Mouse (Mus musculus) embryonic stem cell, embryonic (primary cell): ENCODE measurements around the gene Kcnab1.

Experiments
- CTCF ChIA-PET, 4 experiments: fragments of 300-600 bp in 2 of 4; fragments of 350-600 bp in 2 of 4; sonication (Branson Sonifier 250); formaldehyde crosslinking; loops; one replicate each; lab custom pipeline; 2022; ENCODE audit warnings: inconsistent platforms in 2 of 4; lab: Charles Lee
- POLR2A ChIA-PET, 4 experiments: fragments of 300-600 bp in 2 of 4; fragments of 350-600 bp in 2 of 4; sonication (Branson Sonifier 250); formaldehyde crosslinking; loops; one replicate each; lab custom pipeline; 2022; ENCODE audit warnings: antibody characterized with exemption in 4 of 4, inconsistent platforms in 1 of 4; lab: Charles Lee

Kcnab1 gene

DNA sequence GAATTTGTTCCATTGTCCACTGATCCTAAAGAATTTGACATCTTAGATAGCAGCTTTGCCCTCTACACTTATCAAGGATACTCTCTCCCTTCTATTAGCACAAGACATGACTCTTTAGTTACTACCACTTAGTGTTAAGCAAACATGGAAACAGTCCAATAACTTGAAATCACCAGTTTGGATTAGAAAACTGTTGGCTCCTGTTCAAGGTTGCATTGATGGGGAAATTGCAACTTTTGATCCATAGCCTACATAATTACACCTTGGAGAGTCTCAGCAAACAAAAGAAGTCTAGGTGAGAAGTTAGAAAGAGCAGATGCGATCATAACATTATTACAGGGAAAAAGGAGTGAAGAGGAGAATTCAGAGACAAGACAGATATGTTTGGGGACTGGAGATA is 237.0 kb downstream of the Kcnab1 start:
- ChIA-PET POLR2A (no interaction called here), CTCF (no interaction called here)

DNA sequence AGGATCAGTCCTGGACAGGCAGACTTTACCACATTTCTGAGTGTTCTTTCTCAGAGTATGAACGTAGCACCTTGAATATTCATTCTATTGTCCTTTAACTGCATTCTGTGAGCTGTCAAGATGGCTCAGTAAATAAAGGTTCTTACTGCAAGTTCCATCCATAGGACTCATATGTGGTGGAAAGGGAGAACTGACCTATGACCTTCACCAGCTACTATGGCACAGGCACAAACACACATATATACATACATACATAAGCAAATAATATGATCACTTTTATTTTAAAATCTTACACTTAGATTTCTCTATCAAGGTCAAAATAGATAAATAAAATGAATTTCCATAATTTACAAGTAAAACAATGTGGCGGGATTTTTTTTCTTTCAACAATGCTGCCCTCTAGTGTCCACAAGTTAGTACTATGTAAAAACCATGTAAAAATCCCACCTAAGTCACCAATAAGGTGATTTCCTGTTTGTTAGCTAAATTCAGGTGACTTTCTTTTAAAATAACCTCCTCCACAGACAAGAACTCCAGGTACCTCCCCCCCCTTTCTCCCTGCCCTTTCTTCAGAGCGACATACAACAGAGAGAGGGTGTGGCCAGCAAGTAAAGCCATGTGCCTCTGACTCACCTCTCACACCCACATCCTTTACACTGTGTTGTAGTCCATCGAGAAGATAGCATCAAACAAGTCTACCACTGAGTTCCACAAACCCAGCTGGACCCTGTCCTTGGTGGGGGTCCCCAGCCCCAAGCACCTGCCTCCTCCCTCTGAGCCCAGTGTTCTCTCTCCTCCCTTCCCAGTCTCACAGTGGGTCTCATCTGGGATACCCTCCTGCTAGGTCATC is 243.3 kb downstream of the Kcnab1 start:
- ChIA-PET POLR2A (interaction anchor here in 2 of 4 experiments (0.6 to 1.0 kb wide), 4 partner anchors 40 to 504 kb away, joined by 3 read pairs; partner anchors contain the start of gene Ssr3 (in 1 of the 2)), CTCF (interaction anchor here (0.5 to 1.3 kb wide), 8 partner anchors 11 to 378 kb away, joined by 3 to 5 read pairs (median 3); no protein-coding TSS in a partner anchor)

GRCm38 (mm10) chr3:65353263-65354037 is 244.3 kb downstream of the Kcnab1 start:
- ChIA-PET POLR2A (no interaction called here), CTCF (no interaction called here)

DNA sequence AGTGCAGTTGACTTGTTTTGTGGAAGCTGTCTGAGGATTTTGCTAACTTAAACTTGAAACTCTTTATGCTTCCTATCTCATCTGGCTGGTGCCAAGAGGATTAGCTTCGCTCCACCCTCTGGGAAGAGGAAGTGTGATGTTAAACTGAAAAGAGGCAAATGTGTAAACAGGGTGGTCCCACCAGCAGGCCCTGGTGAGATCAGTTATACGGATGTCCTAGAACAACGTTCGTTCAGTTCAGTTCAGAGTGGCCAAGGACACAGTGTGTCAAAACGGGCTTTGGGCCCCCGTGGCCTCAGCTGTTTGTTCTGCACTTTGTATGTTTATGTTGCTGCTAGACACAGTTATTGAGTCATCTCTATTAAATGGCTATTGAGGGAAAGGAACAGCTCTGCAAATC is 246.3 kb downstream of the Kcnab1 start:
- ChIA-PET POLR2A (interaction anchor here in 2 of 4 experiments (1.1 to 1.4 kb wide), 2 partner anchors 14 to 23 kb away, joined by 3 read pairs; no protein-coding TSS in a partner anchor), CTCF (no interaction called here)

- ChIA-PET POLR2A (no interaction called here), CTCF (no interaction called here)
Measured at GRCm38 (mm10) chr3:65358275-65358674, 249.1 kb downstream of the Kcnab1 start.

DNA sequence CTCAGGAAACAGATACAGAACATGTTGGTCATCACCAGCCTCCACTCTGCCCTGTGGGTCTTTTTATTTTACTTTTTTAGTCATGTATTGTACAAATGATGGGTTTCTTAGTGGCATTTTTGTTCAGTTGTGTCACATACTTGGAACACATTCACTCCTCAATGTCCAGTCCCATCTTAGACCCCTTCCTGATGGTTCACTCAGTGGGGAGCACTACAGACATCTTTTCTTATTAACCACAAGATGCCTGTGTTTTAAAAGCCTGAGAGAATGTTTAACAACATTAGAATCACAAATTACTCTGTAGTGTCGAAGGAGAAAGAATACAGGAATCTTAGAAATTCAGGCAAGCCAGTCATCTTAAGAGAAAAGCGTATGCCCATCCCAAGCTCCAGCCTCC is 249.7 kb downstream of the Kcnab1 start:
- CTCF ChIA-PET, result interaction anchor here in 1 of 4 experiments (2.0 kb wide), 1 partner anchor 41 kb away, joined by 5 read pairs; no protein-coding TSS in a partner anchor
- POLR2A ChIA-PET, result no interaction called here

GRCm38 (mm10) chr3:65360163-65360969 is 251.2 kb downstream of the Kcnab1 start:
- ChIA-PET CTCF (interaction anchor here in 1 of 4 experiments (2.0 kb wide), 1 partner anchor 42 kb away, joined by 5 read pairs; no protein-coding TSS in a partner anchor), POLR2A (interaction anchor here in 1 of 4 experiments (0.7 kb wide), 1 partner anchor 369 kb away, joined by 3 read pairs; no protein-coding TSS in a partner anchor)

DNA sequence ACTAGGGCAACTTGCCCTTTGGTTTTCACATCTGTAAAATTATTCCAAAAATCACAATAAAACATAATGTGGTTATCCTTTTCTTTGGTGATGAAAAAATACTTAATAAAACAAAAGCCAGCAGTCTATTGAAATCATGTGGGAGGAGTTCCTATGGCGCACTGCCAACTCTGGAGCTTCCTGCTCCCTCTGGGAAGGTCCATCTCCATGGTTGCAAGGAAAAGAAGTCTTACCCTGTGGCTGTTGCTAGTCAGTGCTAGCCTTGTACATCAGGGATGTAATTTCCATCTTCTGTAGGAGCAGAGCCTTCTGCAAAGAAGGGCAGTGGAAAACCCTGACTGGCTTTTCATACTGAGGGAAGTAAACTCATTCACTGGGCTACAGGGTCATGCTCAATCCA is 254.3 kb downstream of the Kcnab1 start:
- CTCF ChIA-PET, result no interaction called here
- POLR2A ChIA-PET, result interaction anchor here in 1 of 4 experiments (2.2 kb wide), 1 partner anchor 20 kb away, joined by 5 read pairs; no protein-coding TSS in a partner anchor

GRCm38 (mm10) chr3:65365184-65365583 is 256.0 kb downstream of the Kcnab1 start:
- ChIA-PET CTCF (no interaction called here), POLR2A (interaction anchor here in 2 of 4 experiments (0.6 to 2.2 kb wide), 3 partner anchors 13 to 40 kb away, joined by 4 to 6 read pairs (median 5); no protein-coding TSS in a partner anchor)

DNA sequence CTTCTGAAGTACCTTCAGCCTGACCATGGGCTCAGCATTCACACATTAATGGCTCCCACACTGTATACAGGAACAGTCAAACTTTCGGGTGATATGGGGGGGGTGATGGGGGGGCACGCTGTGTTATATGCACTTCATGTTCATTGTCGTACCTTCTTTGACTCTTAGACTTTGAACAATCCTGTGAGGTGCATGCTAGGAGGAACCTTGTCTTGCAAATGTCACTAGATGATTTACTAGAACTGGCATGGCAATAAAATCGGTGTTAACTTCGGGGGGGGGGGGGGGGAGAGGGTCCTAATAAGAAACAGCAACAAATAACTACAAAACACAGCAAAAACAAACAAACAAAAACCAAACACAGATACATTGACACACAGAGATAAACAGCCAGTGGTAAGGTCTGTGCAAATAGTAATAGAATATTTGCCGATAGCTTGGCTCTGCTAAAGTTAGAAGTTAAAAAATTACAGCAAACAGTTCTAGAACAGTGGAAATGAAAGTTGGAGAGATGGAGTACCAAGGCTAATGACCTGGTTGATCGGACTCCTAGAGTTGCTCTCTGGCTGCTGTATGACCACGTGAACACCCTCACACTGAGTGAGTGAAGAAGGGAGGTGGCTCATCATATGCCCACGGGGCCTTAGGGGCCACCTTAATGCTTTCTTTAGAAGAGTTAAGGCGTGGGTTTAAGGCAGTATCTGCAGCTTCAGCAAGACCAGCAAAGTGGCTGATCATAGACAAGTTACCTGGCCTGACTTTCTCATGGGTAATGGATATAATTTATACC is 256.9 kb downstream of the Kcnab1 start:
- CTCF ChIA-PET, result interaction anchor here in 1 of 4 experiments (0.7 kb wide), 1 partner anchor 15 kb away, joined by 3 read pairs; no protein-coding TSS in a partner anchor

GRCm38 (mm10) chr3:65367944-65368343 is 258.8 kb downstream of the Kcnab1 start:
- ChIA-PET CTCF (interaction anchor here in 1 of 4 experiments (0.8 to 1.1 kb wide), 2 partner anchors 12 to 50 kb away, joined by 3 to 4 read pairs; no protein-coding TSS in a partner anchor), POLR2A (no interaction called here)

More for the DNA sequence above, 256.9 kb downstream of the Kcnab1 start:
- POLR2A ChIA-PET, result interaction anchor here in 1 of 4 experiments (0.8 kb wide), 1 partner anchor 313 kb away, joined by 4 read pairs; no protein-coding TSS in a partner anchor

DNA sequence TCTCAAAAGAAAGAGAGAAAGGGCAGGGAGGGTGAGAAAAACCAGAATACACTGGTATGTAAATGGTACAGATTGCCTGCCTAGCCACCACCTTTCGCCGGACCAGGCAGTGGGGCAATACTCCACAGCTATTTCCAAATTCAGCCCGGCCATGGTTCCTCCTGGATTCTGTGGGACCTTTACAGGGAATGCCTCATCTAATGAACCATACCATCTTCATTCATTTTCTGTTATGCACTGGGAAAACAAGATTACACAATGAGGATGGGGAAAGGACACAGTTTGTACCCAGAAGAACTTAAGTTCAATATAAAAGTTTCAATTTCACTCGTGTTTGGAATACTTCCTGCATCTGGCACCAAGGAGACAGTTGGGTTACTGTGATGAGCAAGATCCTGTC is 263.4 kb downstream of the Kcnab1 start:
- ChIA-PET POLR2A (interaction anchor here in 2 of 4 experiments (1.0 kb wide), 2 partner anchors 12 to 18 kb away, joined by 3 read pairs; no protein-coding TSS in a partner anchor), CTCF (no interaction called here)

- POLR2A ChIA-PET, result interaction anchor here in 2 of 4 experiments (0.9 to 3.1 kb wide), 2 partner anchors 18 to 95 kb away, joined by 3 to 8 read pairs; partner anchors contain the start of gene Ssr3 (in 1 of the 2)
Measured at GRCm38 (mm10) chr3:65373594-65374182, 264.5 kb downstream of the Kcnab1 start.

DNA sequence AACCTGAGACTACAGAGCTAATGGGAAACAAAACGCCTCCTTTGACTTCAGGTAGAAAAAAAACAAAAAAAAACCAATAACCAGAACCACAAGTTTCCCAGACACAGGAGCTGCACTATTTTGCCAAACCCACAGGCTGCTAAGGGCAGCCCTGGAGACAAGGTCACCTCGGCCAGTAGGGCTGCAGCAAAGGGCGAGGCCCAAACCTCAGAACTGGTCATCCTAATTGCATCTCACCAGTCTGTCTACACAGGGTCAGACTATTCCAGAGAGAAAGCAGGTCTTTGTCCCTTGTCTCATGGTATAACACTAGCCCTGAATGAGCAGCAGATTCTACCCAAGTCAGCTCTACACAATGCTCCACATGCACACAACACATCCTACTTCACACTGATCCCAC is 265.5 kb downstream of the Kcnab1 start:
- ChIA-PET CTCF (no interaction called here), POLR2A (interaction anchor here in 2 of 4 experiments (0.8 to 3.1 kb wide), 5 partner anchors 8 to 117 kb away, joined by 3 to 15 read pairs (median 4); partner anchors contain the start of gene Ssr3 (in 1 of the 2))

More at GRCm38 (mm10) chr3:65373594-65374182, 264.5 kb downstream of the Kcnab1 start:
- CTCF ChIA-PET, result no interaction called here

DNA sequence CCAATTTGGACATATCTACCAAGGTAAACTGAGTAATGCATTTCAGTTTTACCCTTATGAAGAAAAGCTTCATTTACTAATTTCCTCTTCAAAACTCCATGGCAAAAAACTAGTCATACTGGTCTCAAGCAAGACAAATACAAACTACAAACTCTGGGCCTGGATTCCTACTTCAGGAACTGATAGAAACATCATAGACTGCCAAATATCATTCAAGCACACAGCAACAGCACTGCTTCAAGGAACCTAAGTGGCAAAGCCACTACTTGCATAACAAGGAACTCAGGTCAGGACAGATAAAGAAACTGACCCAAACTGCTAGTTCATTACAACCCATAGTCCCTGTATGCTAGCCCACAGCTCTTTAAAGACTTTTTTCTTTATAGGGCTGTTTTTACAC is 269.5 kb downstream of the Kcnab1 start:
- CTCF ChIA-PET, result interaction anchor here in 1 of 4 experiments (0.7 kb wide), 1 partner anchor 551 kb away, joined by 3 read pairs; no protein-coding TSS in a partner anchor
- POLR2A ChIA-PET, result interaction anchor here in 2 of 4 experiments (1.1 to 1.9 kb wide), 8 partner anchors 8 to 166 kb away, joined by 3 to 6 read pairs (median 4); partner anchors contain the start of gene Ssr3 (in 1 of the 2)

GRCm38 (mm10) chr3:65379884-65380539 is 270.8 kb downstream of the Kcnab1 start:
- ChIA-PET CTCF (interaction anchor here (0.5 to 1.1 kb wide), 12 partner anchors 11 to 841 kb away, joined by 3 to 7 read pairs (median 4); partner anchors contain the start of genes Ssr3 (in 2 of the 4) and Tiparp (in 1 of the 4)), POLR2A (interaction anchor here in 3 of 4 experiments (0.8 to 2.1 kb wide), 6 partner anchors 10 to 565 kb away, joined by 3 to 13 read pairs (median 4); partner anchors contain the start of genes Ssr3 (in 2 of the 3) and Tiparp (in 1 of the 3))
